ENCODE assay signal across 16 mouse cellular contexts in genomic region chr17:73230340-73230989, GRCm38 (mm10).
DNase-seq lines count a peak whose midpoint lies in the region.
"Had no signal": no experiment of that assay in that cellular context is flagged by ENCODE, and none has a peak within 500 bp of the region (broad histone marks: within the 10 kb centered on the region; RNA-seq: fewer than 3 reads in every experiment).

No protein-coding gene starts in this region.

- H3K27me3 ChIP-seq in heart, embryonic 10.5 days (ENCODE audit: insufficient read depth, poor library complexity, severe bottlenecking) = no peaks in the 10 kb centered on the region
- no peaks in the 10 kb centered on the region for H3K27me3 ChIP-seq in megakaryocyte, embryonic 14.5 days (replicated peaks)
- H3K27me3 ChIP-seq: liver, embryonic 15.5 days; Patski had no signal

- H3K4me1 ChIP-seq in heart, embryonic 10.5 days = peaks cover 40% of the 10 kb centered on the region
- H3K4me1 ChIP-seq in megakaryocyte, embryonic 14.5 days = peaks cover 54% of the 10 kb centered on the region

- intact Hi-C loops in heart, postnatal 36 days (cut with DNase I) = no loop called here
- intact Hi-C loops in left cerebral cortex, postnatal 25 days (cut with DNase I) = no loop called here

- H3K9me3 ChIP-seq in heart, embryonic 10.5 days = no peaks in the 10 kb centered on the region
- H3K9me3 ChIP-seq in megakaryocyte, embryonic 14.5 days = no peaks in the 10 kb centered on the region
- H3K9me3 ChIP-seq: embryonic facial prominence, embryonic 10.5 days; liver, embryonic 15.5 days had no signal

- H3K27ac ChIP-seq in heart, embryonic 10.5 days = peak overlapping the region; percentile 49; the same call in 1 of the 2 replicates
- H3K27ac ChIP-seq: embryonic facial prominence, embryonic 10.5 days; liver, embryonic 15.5 days; macrophage had no signal

- H3K4me3 ChIP-seq in heart, embryonic 10.5 days = no peak overlapping the region
- H3K4me3 ChIP-seq in megakaryocyte, embryonic 14.5 days (replicated peaks) = peak overlapping the region; percentile 9
- H3K4me3 ChIP-seq: embryonic facial prominence, embryonic 10.5 days; liver, embryonic 15.5 days had no signal

- H3K36me3 ChIP-seq in heart, embryonic 10.5 days = peaks cover 5% of the 10 kb centered on the region; the same call in 1 of the 2 replicates
- H3K36me3 ChIP-seq in megakaryocyte, embryonic 14.5 days (replicated peaks; ENCODE audit: low read length) = no peaks in the 10 kb centered on the region
- H3K36me3 ChIP-seq: embryonic facial prominence, embryonic 10.5 days; liver, embryonic 15.5 days had no signal

- DNase-seq in heart, embryonic 10.5 days (ENCODE audit: low spot score) = no peak
- no peak for DNase-seq in heart, postnatal 36 days
- peak; percentile 42 to 57 for DNase-seq in right cerebral cortex, postnatal 10 days (ENCODE audit: low spot score in 2 of 2)
- DNase-seq in right cerebral cortex, postnatal 25 days = no peak
- DNase-seq in retina, embryonic 14.5 days (ENCODE audit: low spot score) = peak; percentile 32
- DNase-seq in urinary bladder, postnatal 36 days (ENCODE audit: low spot score in 2 of 2) = no peak
- no peak for DNase-seq in left cerebral cortex, postnatal 25 days (ENCODE audit: low spot score in 2 of 2)
- DNase-seq: adrenal gland, postnatal 25 days; cerebellum, adult 2 months; kidney, postnatal 14 days; spleen, adult 18-20 months had no signal

- WGBS in heart, embryonic 10.5 days = 85% methylated on average over 12 of the region's 12 CpGs

Comparison
In these comparisons a context has a peak if more than half of its experiments do, and no peak if none do; other contexts are left out.
1. DNase-seq: peak in right cerebral cortex, postnatal 10 days (2 of 2) and retina, embryonic 14.5 days (single experiment); none in heart, embryonic 10.5 days (single experiment), heart, postnatal 36 days (0 of 2), right cerebral cortex, postnatal 25 days (single experiment), urinary bladder, postnatal 36 days (0 of 2) and left cerebral cortex, postnatal 25 days (0 of 2).